Mouse (Mus musculus): ENCODE measurements at regions not wholly inside any gene's neighbourhood (a gene's known extent, or its start where the extent isn't known, plus 50 kb on each side); places are given as distances from the start of the nearest gene placed in this dataset.

- intact Hi-C loops (cut with DNase I), result no loop called here
- no peak overlapping the region for H3K27ac ChIP-seq
- no peak for TF ChIP-seq CTCF (IDR thresholded peaks at IDR 0.05)
- H3K4me3 ChIP-seq, result no peak overlapping the region
- no peak for DNase-seq
Measured at GRCm38 (mm10) chr13:103683169-103683568, 91.2 kb downstream of the Srek1 start.

- no peak for TF ChIP-seq CTCF (IDR thresholded peaks at IDR 0.05)
- Histone ChIP-seq H3K4me3 (no peak overlapping the region), H3K27ac (no peak overlapping the region)
- intact Hi-C loops (cut with DNase I), result no loop called here
- DNase-seq, result no peak
Measured at GRCm38 (mm10) chr13:103680740-103681139, 93.7 kb downstream of the Srek1 start.

- no peak for TF ChIP-seq CTCF (IDR thresholded peaks at IDR 0.05)
- intact Hi-C loops (cut with DNase I), result no loop called here
Measured at GRCm38 (mm10) chr13:103680052-103680451, 94.4 kb downstream of the Srek1 start.

GRCm38 (mm10) chr13:103676831-103677230 is 97.6 kb downstream of the Srek1 start:
- intact Hi-C loops (cut with DNase I), result no loop called here
- no peak for DNase-seq
- no peak overlapping the region for H3K27ac ChIP-seq
- no peak overlapping the region for H3K4me3 ChIP-seq
- no peak for TF ChIP-seq CTCF (IDR thresholded peaks at IDR 0.05)

More at GRCm38 (mm10) chr13:103680052-103680451, 94.4 kb downstream of the Srek1 start:
- no peak overlapping the region for H3K27ac ChIP-seq
- DNase-seq, result no peak
- no peak overlapping the region for H3K4me3 ChIP-seq

- H3K4me3 ChIP-seq, result no peak overlapping the region
- no peak for DNase-seq
- no peak overlapping the region for H3K27ac ChIP-seq
- TF ChIP-seq CTCF (IDR thresholded peaks at IDR 0.05), result no peak
- intact Hi-C loops (cut with DNase I), result no loop called here
Measured at GRCm38 (mm10) chr13:103676221-103676620, 98.2 kb downstream of the Srek1 start.

- no peak for DNase-seq
- Histone ChIP-seq H3K27ac (no peak overlapping the region), H3K4me3 (no peak overlapping the region)
- intact Hi-C loops (cut with DNase I), result no loop called here
- no peak for TF ChIP-seq CTCF (IDR thresholded peaks at IDR 0.05)
Measured at GRCm38 (mm10) chr13:103670611-103671010, 103.8 kb downstream of the Srek1 start.

GRCm38 (mm10) chr13:103669856-103670255 is 104.6 kb downstream of the Srek1 start:
- no peak for TF ChIP-seq CTCF (IDR thresholded peaks at IDR 0.05)
- no peak overlapping the region for H3K27ac ChIP-seq
- intact Hi-C loops (cut with DNase I), result no loop called here

GRCm38 (mm10) chr13:103667749-103668148 is 106.7 kb downstream of the Srek1 start:
- TF ChIP-seq CTCF (IDR thresholded peaks at IDR 0.05), result no peak
- Histone ChIP-seq H3K4me3 (no peak overlapping the region), H3K27ac (no peak overlapping the region)
- DNase-seq, result no peak
- intact Hi-C loops (cut with DNase I), result no loop called here

More at GRCm38 (mm10) chr13:103669856-103670255, 104.6 kb downstream of the Srek1 start:
- DNase-seq, result no peak
- H3K4me3 ChIP-seq, result no peak overlapping the region

GRCm38 (mm10) chr13:103660248-103660996 is 114.0 kb downstream of the Srek1 start:
- intact Hi-C loops (cut with DNase I), result no loop called here

GRCm38 (mm10) chr13:103655966-103656365 is 118.4 kb downstream of the Srek1 start:
- Histone ChIP-seq H3K4me3 (no peak overlapping the region), H3K27ac (no peak overlapping the region)
- intact Hi-C loops (cut with DNase I), result no loop called here
- TF ChIP-seq CTCF (IDR thresholded peaks at IDR 0.05), result no peak
- DNase-seq, result no peak

More at GRCm38 (mm10) chr13:103660248-103660996, 114.0 kb downstream of the Srek1 start:
- Histone ChIP-seq H3K4me3 (no peak overlapping the region), H3K27ac (no peak overlapping the region)
- TF ChIP-seq CTCF (IDR thresholded peaks at IDR 0.05), result no peak
- DNase-seq, result no peak

GRCm38 (mm10) chr13:103653216-103653615 is 121.2 kb downstream of the Srek1 start:
- TF ChIP-seq CTCF (IDR thresholded peaks at IDR 0.05), result no peak
- H3K4me3 ChIP-seq, result no peak overlapping the region
- intact Hi-C loops (cut with DNase I), result no loop called here
- DNase-seq, result no peak
- no peak overlapping the region for H3K27ac ChIP-seq

- intact Hi-C loops (cut with DNase I), result loop anchor here (10.0 kb wide), 1 partner anchor 975 kb away; no protein-coding TSS in a partner anchor
- no peak for DNase-seq
- no peak for TF ChIP-seq CTCF (IDR thresholded peaks at IDR 0.05)
- no peak overlapping the region for H3K27ac ChIP-seq
- H3K4me3 ChIP-seq, result no peak overlapping the region
Measured at GRCm38 (mm10) chr13:103649383-103649782, 125.0 kb downstream of the Srek1 start.

GRCm38 (mm10) chr13:103648016-103648415 is 126.4 kb downstream of the Srek1 start:
- intact Hi-C loops (cut with DNase I), result loop anchor here (10.0 kb wide), 1 partner anchor 973 kb away; no protein-coding TSS in a partner anchor
- no peak overlapping the region for H3K27ac ChIP-seq
- no peak for TF ChIP-seq CTCF (IDR thresholded peaks at IDR 0.05)
- H3K4me3 ChIP-seq, result no peak overlapping the region
- DNase-seq, result no peak

- intact Hi-C loops (cut with DNase I), result loop anchor here (10.0 kb wide), 1 partner anchor 971 kb away; no protein-coding TSS in a partner anchor
- peak; percentile 76 for TF ChIP-seq CTCF (IDR thresholded peaks at IDR 0.05)
- Histone ChIP-seq H3K4me3 (no peak overlapping the region), H3K27ac (no peak overlapping the region)
- DNase-seq, result no peak
Measured at GRCm38 (mm10) chr13:103646035-103646434, 128.4 kb downstream of the Srek1 start.
